Mouse (Mus musculus): ENCODE data around the gene Pex5l.

DNA sequence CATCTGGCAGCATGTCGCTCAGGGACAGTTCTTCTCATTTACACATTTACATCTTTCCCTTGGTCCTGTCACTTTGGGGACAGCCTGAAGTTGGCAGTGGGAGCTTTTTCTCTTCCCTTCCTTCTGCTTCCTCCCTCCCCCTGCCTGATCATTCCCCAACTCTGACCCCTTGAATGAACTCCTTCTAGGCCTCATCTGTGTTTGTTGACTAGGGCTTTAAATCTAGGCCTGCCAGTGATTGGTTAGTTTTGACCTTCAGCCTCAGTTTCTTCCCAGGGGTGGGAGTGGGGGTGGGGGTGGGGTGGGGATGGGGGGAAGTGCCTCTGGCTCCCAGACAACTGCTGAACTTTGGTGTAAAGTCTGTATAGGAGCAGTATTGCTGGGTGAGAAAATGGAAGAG, 238.4 kb downstream of the Pex5l start:
- TF ChIP-seq ETS1 (conservative IDR thresholded peaks at IDR 0.05; ENCODE audit: low read depth, low read length) = no peak
- no peak for TF ChIP-seq CTCF (conservative IDR thresholded peaks at IDR 0.05 in 1 of 2, IDR thresholded peaks at IDR 0.05 in 1 of 2; ENCODE audit: low read depth in 2 of 2, low read length in 2 of 2)
- TF ChIP-seq KAT2A (IDR thresholded peaks at IDR 0.05; ENCODE audit: insufficient replicate concordance, low read length) = no peak
- TF ChIP-seq EP300 (IDR thresholded peaks at IDR 0.05; ENCODE audit: low read length) = no peak
- TF ChIP-seq POLR2A (IDR thresholded peaks at IDR 0.05; ENCODE audit: low read depth, low read length) = no peak
- no peak for TF ChIP-seq MXI1 (IDR thresholded peaks at IDR 0.05; ENCODE audit: low read depth, low read length)
- no peak for TF ChIP-seq HCFC1 (IDR thresholded peaks at IDR 0.05; ENCODE audit: low read depth, low read length)

Data from CH12.LX (cell line).